Mouse (Mus musculus) brain, embryonic 14.5 days (tissue): ENCODE data around the gene Fam183b.

ENCODE experiments used
- CTCF ChIP-seq: fragments of 200-500 bp; IDR thresholded peaks from 2 replicates; pipeline ENCODE4 v1.5.1; 2012; ENCODE audit warnings: inconsistent platforms, mild to moderate bottlenecking, moderate library complexity, borderline replicate concordance; ENCODE audit not compliant: insufficient read depth, insufficient read length; ENCODE audit errors: extremely low read depth
- POLR2A ChIP-seq: fragments of 200-500 bp; IDR thresholded peaks from 2 replicates; pipeline ENCODE4 v1.6.1; 2012; ENCODE audit warnings: mild to moderate bottlenecking, inconsistent platforms, borderline replicate concordance; ENCODE audit not compliant: poor library complexity, insufficient read depth, insufficient read length, severe bottlenecking; ENCODE audit errors: extremely low read depth

GRCm38 (mm10) chr11:58803871-58804270, 2.1 kb upstream of the Fam183b start:
- TF ChIP-seq CTCF (no peak), POLR2A (no peak)
